Mouse (Mus musculus) hindbrain, postnatal 0 days (tissue): Measurements from ENCODE around the gene Pias4. TPM values are rescaled to one million over a fixed set of nuclear protein-coding genes. Genes with fewer than 3 reads are reported as not detected.

ENCODE experiments used
- ATAC-seq: fragments of 200-750 bp; cut with Nextera tagmentation; 2 replicates; pipeline ENCODE4 v1.8.0; 2017; ENCODE audit warnings: mild to moderate bottlenecking, moderate TSS enrichment, moderate library complexity
- DNase-seq: peaks from one replicate; pipeline ENCODE4 v3.0.0-alpha.2; 2015; ENCODE audit warnings: low spot score
- H3K27ac ChIP-seq: fragments of 300-500 bp; sonication (generic); 2 replicates; pipeline ENCODE4 v1.5.1; 2014; ENCODE audit warnings: mild to moderate bottlenecking
- H3K27me3 ChIP-seq: fragments of 300-500 bp; sonication (generic); 2 replicates; pipeline ENCODE4 v1.6.1; 2014; ENCODE audit warnings: low read length, mixed read lengths; ENCODE audit not compliant: insufficient read depth
- H3K36me3 ChIP-seq: fragments of 300-500 bp; sonication (generic); 2 replicates; pipeline ENCODE4 v1.6.1; 2014; ENCODE audit warnings: low read length, mixed read lengths; ENCODE audit not compliant: insufficient read depth
- H3K4me1 ChIP-seq: fragments of 300-500 bp; sonication (generic); 2 replicates; pipeline ENCODE4 v1.6.1; 2014; ENCODE audit warnings: antibody characterized with exemption, low read length, mixed read lengths; ENCODE audit not compliant: insufficient read depth
- H3K4me2 ChIP-seq: fragments of 300-500 bp; sonication (generic); 2 replicates; pipeline ENCODE4 v1.6.1; 2014; ENCODE audit warnings: low read depth, mild to moderate bottlenecking, low read length, moderate library complexity, mixed read lengths
- H3K4me3 ChIP-seq: fragments of 300-500 bp; sonication (generic); 2 replicates; pipeline ENCODE4 v1.5.1; 2014; ENCODE audit warnings: low read length
- H3K9ac ChIP-seq: fragments of 300-500 bp; sonication (generic); replicated peaks from 2 replicates; pipeline ENCODE4 v1.6.1; 2014; ENCODE audit warnings: mild to moderate bottlenecking, low read length, moderate library complexity, mixed read lengths
- H3K9me3 ChIP-seq: fragments of 300-500 bp; sonication (generic); 2 replicates; pipeline ENCODE4 v1.6.1; 2016; ENCODE audit warnings: low read length, mixed read lengths
- CTCF ChIP-seq: IDR thresholded peaks from 2 replicates; pipeline ENCODE4 v1.5.1; 2016; ENCODE audit warnings: antibody characterized with exemption, control low read depth, low read depth
- WGBS: fragments of 180-500 bp; shearing (Covaris S2); extraction: QIAGEN DNeasy Blood & Tissue Kit; methylation state at CpG from one replicate; pipeline ENCODE4 v1.1.7; 2014; 5-methylcytosine and 5-hydroxymethylcytosine counted together
- polyA plus RNA-seq: library from polyadenylated mRNA; unstranded; fragments of >200 nt; fragmentation: Nextera tagmentation; extraction: Ambion mirVana; gene quantifications from 2 replicates; pipeline ENCODE4 v1.2.1, GENCODE M21; 2015
- total RNA-seq: library from RNA; depleted of rRNA; stranded (reverse); fragments of >200 nt; gene quantifications from 2 replicates; pipeline ENCODE4 v1.2.3, GENCODE M21; 2014

The Pias4 gene
- total and polyA plus RNA-seq, 2 experiments from 2014 or later = 32.0 to 33.9 TPM

- DNase-seq (no peak), ATAC-seq (no peak)
- Histone ChIP-seq H3K4me3 (no peak overlapping the region), H3K9me3 (no peaks in the 10 kb centered on the region), H3K36me3 (no peaks in the 10 kb centered on the region), H3K9ac (no peak overlapping the region), H3K4me2 (no peak overlapping the region), H3K4me1 (peaks cover 9% of the 10 kb centered on the region; the same call in 1 of the 2 replicates), H3K27me3 (peaks cover 12% of the 10 kb centered on the region; the same call in 1 of the 2 replicates), H3K27ac (no peak overlapping the region)
- no peak for TF ChIP-seq CTCF
- 51% methylated on average over 6 of the region's 6 CpGs for WGBS
These were observed 29.6 kb upstream of the Pias4 start for GRCm38 (mm10) chr10:81197305-81197704.

GRCm38 (mm10) chr10:81196470-81197065 lies 28.8 kb upstream of the Pias4 start:
- Histone ChIP-seq H3K36me3 (no peaks in the 10 kb centered on the region), H3K27ac (no peak overlapping the region)

GRCm38 (mm10) chr10:81195300-81195699 lies 27.6 kb upstream of the Pias4 start:
- Histone ChIP-seq H3K27ac (no peak overlapping the region), H3K4me1 (peaks cover 9% of the 10 kb centered on the region; the same call in 1 of the 2 replicates), H3K27me3 (peaks cover 12% of the 10 kb centered on the region; the same call in 1 of the 2 replicates), H3K4me2 (no peak overlapping the region), H3K36me3 (0 out of 2 replicates have a peak, but pooled peaks cover 6% of the 10 kb centered on the region), H3K4me3 (no peak overlapping the region), H3K9me3 (no peaks in the 10 kb centered on the region), H3K9ac (no peak overlapping the region)
- ATAC-seq (no peak), DNase-seq (no peak)
- WGBS = 59% methylated on average over 4 of the region's 4 CpGs
- TF ChIP-seq CTCF = no peak

More at GRCm38 (mm10) chr10:81196470-81197065, 28.8 kb upstream of the Pias4 start:
- ATAC-seq (no peak), DNase-seq (no peak)
- Histone ChIP-seq H3K4me2 (no peak overlapping the region), H3K4me1 (peaks cover 9% of the 10 kb centered on the region; the same call in 1 of the 2 replicates), H3K27me3 (peaks cover 12% of the 10 kb centered on the region; the same call in 1 of the 2 replicates), H3K9me3 (no peaks in the 10 kb centered on the region), H3K4me3 (no peak overlapping the region), H3K9ac (no peak overlapping the region)
- WGBS = 69% methylated on average over 11 of the region's 11 CpGs
- TF ChIP-seq CTCF = no peak

GRCm38 (mm10) chr10:81193991-81194774 lies 26.5 kb upstream of the Pias4 start:
- peaks cover 14% of the 10 kb centered on the region; the same call in 1 of the 2 replicates for H3K36me3 ChIP-seq
- no peak overlapping the region for H3K9ac ChIP-seq
- ATAC-seq = no peak
- no peak overlapping the region for H3K27ac ChIP-seq
- H3K4me1 ChIP-seq = peaks cover 9% of the 10 kb centered on the region; the same call in 1 of the 2 replicates
- WGBS = 17% methylated on average over 37 of the region's 37 CpGs
- H3K27me3 ChIP-seq = peaks cover 12% of the 10 kb centered on the region; the same call in 1 of the 2 replicates
- DNase-seq = no peak
- TF ChIP-seq CTCF = no peak
- no peaks in the 10 kb centered on the region for H3K9me3 ChIP-seq
- H3K4me2 ChIP-seq = 0 out of 2 replicates have a peak overlapping the region, but pooled peaks have one; percentile 14
- no peak overlapping the region for H3K4me3 ChIP-seq

GRCm38 (mm10) chr10:81192968-81193501 lies 25.3 kb upstream of the Pias4 start:
- peak; percentile 60 for ATAC-seq
- Histone ChIP-seq H3K4me2 (peak overlapping the region; percentile 95), H3K27ac (peak overlapping the region; percentile 93), H3K9ac (peak overlapping the region; percentile 63), H3K4me1 (peaks cover 9% of the 10 kb centered on the region; the same call in 1 of the 2 replicates), H3K9me3 (no peaks in the 10 kb centered on the region), H3K4me3 (peak overlapping the region; percentile 47), H3K36me3 (peaks cover 14% of the 10 kb centered on the region; the same call in 1 of the 2 replicates), H3K27me3 (peaks cover 12% of the 10 kb centered on the region; the same call in 1 of the 2 replicates)
- 2% methylated on average over 19 of the region's 19 CpGs for WGBS
- TF ChIP-seq CTCF = no peak
- peak; percentile 62 for DNase-seq

- DNase-seq (peak; percentile 95), ATAC-seq (peak; percentile 88)
- no peaks in the 10 kb centered on the region for H3K9me3 ChIP-seq
- H3K36me3 ChIP-seq = peaks cover 14% of the 10 kb centered on the region; the same call in 1 of the 2 replicates
- 1% methylated on average over 69 of the region's 93 CpGs for WGBS
- peak overlapping the region; percentile 95 for H3K4me2 ChIP-seq
- peak overlapping the region; percentile 93 for H3K27ac ChIP-seq
- peaks cover 12% of the 10 kb centered on the region; the same call in 1 of the 2 replicates for H3K27me3 ChIP-seq
- peak overlapping the region; percentile 63 for H3K9ac ChIP-seq
- peak overlapping the region; percentile 47 for H3K4me3 ChIP-seq
- no peak for TF ChIP-seq CTCF
- peaks cover 9% of the 10 kb centered on the region; the same call in 1 of the 2 replicates for H3K4me1 ChIP-seq
These were observed 24.7 kb upstream of the Pias4 start for GRCm38 (mm10) chr10:81192270-81192967.
